23 mouse cellular contexts compared by ENCODE assay signal in genomic region chr7:78431611-78432010, GRCm38 (mm10).
DNase-seq lines count a peak whose midpoint lies in the region; TF ChIP-seq lines count a peak whose summit lies in the region.
"Had no signal": no experiment of that assay in that cellular context is flagged by ENCODE, and none has a peak within 500 bp of the region (broad histone marks: within the 10 kb centered on the region; RNA-seq: fewer than 3 reads in every experiment).

No protein-coding gene starts in this region.

- H3K27ac ChIP-seq in layer of hippocampus, adult 2 months, result no peak overlapping the region; the same call in 1 of the 2 replicates
- H3K27ac ChIP-seq: embryonic facial prominence, embryonic 12.5 days; embryonic facial prominence, embryonic 15.5 days; gastrocnemius, adult 2 months; heart, adult 2 months; heart, embryonic 10.5 days; heart, embryonic 13.5 days; hindbrain, embryonic 14.5 days; hindbrain, postnatal 0 days had no signal

- DNase-seq in brain, adult 2 months (ENCODE audit: low read depth, low spot score), result peak; percentile 50
- peak; percentile 47 to 55 for DNase-seq in cerebellum, adult 18-20 months
- peak; percentile 67 for DNase-seq in cerebellum, adult 9-10 months
- peak; percentile 44 to 51 for DNase-seq in cerebellum, postnatal 14 days
- no peak for DNase-seq in layer of hippocampus, adult 2 months (ENCODE audit: low spot score in 2 of 2)
- no peak for DNase-seq in left cerebral cortex, postnatal 4 days
- DNase-seq in lung, postnatal 36 days, result no peak
- DNase-seq in ovary, postnatal 36 days (ENCODE audit: low spot score), result no peak
- DNase-seq: adrenal gland, adult 2 months; adrenal gland, postnatal 14 days; forebrain, postnatal 0 days; gastrocnemius, adult 2 months; gastrocnemius, postnatal 36 days; heart, adult 2 months; heart, postnatal 14 days; heart, postnatal 4 days; kidney, adult 18-20 months had no signal

- H3K4me3 ChIP-seq in layer of hippocampus, adult 2 months, result no peak overlapping the region
- H3K4me3 ChIP-seq: embryonic facial prominence, embryonic 12.5 days; embryonic facial prominence, embryonic 15.5 days; gastrocnemius, adult 2 months; heart, adult 2 months; heart, embryonic 10.5 days; heart, embryonic 13.5 days had no signal

- intact Hi-C loops in left cerebral cortex, postnatal 4 days (cut with DNase I), result no loop called here

- no peak for TF ChIP-seq CTCF in layer of hippocampus, adult 2 months (conservative IDR thresholded peaks at IDR 0.05)

Comparison
In these comparisons a context has a peak if more than half of its experiments do, and no peak if none do; other contexts are left out.
1. DNase-seq: peak in brain, adult 2 months (single experiment), cerebellum, adult 18-20 months (2 of 2), cerebellum, adult 9-10 months (single experiment) and cerebellum, postnatal 14 days (2 of 2); none in layer of hippocampus, adult 2 months (0 of 2), left cerebral cortex, postnatal 4 days (single experiment), lung, postnatal 36 days (single experiment) and ovary, postnatal 36 days (single experiment).